In the genomic region with DNA sequence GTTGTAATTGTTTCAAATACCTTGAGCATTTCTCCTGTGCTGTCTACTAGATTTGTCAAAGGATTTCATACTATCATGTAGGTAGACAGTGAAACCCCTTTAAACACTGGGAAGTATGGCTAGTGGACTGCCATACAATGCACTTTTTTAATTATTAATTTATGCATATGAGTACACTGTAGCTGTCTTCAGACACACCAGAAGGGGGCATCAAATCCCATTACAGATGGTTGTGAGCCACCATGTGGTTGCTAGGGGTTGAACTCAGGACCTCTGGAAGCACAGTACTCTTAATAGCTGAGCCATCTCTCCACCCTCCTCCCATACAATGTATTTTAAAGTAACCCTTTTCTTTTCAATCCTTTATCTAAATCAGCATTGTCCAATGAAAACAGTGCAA, we compare ENCODE assay signal across 9 mouse cellular contexts.
"Had no signal": no experiment of that assay in that cellular context is flagged by ENCODE, and none has a peak within 500 bp of the region (broad histone marks: within the 10 kb centered on the region; RNA-seq: fewer than 3 reads in every experiment).

No protein-coding gene starts in this region.

- H3K4me3 ChIP-seq: limb, embryonic 15.5 days; liver, embryonic 12.5 days; midbrain, embryonic 12.5 days; myocyte; neural tube, embryonic 15.5 days had no signal

- H3K4me2 ChIP-seq: limb, embryonic 15.5 days; liver, embryonic 12.5 days; lung, embryonic 14.5 days; midbrain, embryonic 12.5 days; neural tube, embryonic 15.5 days had no signal

- ATAC-seq: liver, embryonic 12.5 days had no signal

- H3K27me3 ChIP-seq: limb, embryonic 15.5 days; liver, embryonic 12.5 days; midbrain, embryonic 12.5 days; neural tube, embryonic 15.5 days had no signal

- H3K27ac ChIP-seq: limb, embryonic 15.5 days; liver, embryonic 12.5 days; midbrain, embryonic 12.5 days; neural tube, embryonic 15.5 days had no signal

- H3K9ac ChIP-seq: limb, embryonic 15.5 days; liver, embryonic 12.5 days; lung, embryonic 14.5 days; midbrain, embryonic 12.5 days; neural tube, embryonic 15.5 days had no signal

- H3K9me3 ChIP-seq: limb, embryonic 15.5 days; liver, embryonic 12.5 days; midbrain, embryonic 12.5 days; neural tube, embryonic 15.5 days had no signal

- DNase-seq: kidney, adult 18-20 months; kidney, postnatal 25 days; lung, embryonic 14.5 days; thymus, postnatal 4 days had no signal

- H3K4me1 ChIP-seq: midbrain, embryonic 12.5 days; neural tube, embryonic 15.5 days had no signal
